Mouse (Mus musculus) lung, adult 2 months (tissue): ENCODE measurements at regions not wholly inside any gene's neighbourhood (a gene's known extent, or its start where the extent isn't known, plus 50 kb on each side); places are given as distances from the start of the nearest gene placed in this dataset.

Source experiments
- CTCF ChIP-seq: fragments of 200-500 bp; IDR thresholded peaks from 2 replicates; pipeline ENCODE4 v1.5.1; 2011; ENCODE audit warnings: mild to moderate bottlenecking, low read length, control low read depth; ENCODE audit not compliant: insufficient read depth
- POLR2A ChIP-seq: fragments of 200-500 bp; IDR thresholded peaks from 2 replicates; pipeline ENCODE4 v1.6.1; 2011; ENCODE audit warnings: low read depth, mild to moderate bottlenecking, control low read depth, low read length, borderline replicate concordance; ENCODE audit errors: extremely low read depth

DNA sequence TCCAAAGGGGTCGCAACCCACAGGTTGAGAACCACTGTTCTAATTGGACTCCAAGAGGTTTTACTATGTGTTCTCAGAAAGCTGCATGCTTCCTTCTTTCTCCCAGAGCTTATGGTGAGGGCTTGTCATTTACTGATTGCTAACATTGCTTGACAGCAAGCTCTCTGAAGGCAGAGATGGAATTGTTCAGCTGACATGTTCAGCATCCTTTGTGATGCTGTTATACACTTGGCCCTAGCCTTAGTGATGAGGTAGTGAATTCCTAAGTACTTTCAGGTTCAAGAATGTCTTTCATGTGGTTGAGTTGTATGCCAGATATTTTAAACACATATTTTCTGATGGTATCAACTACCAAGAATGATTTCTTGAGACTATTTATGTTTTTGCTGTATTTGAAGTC, 202.9 kb upstream of the Zc3h12c start:
- TF ChIP-seq POLR2A (no peak), CTCF (no peak)
